Mouse (Mus musculus): Measurements from ENCODE around the gene Wfdc13.

GRCm38 (mm10) chr2:164704235-164704634 lies 19.3 kb downstream of the Wfdc13 start:
- TF ChIP-seq EP300 (IDR thresholded peaks at IDR 0.05) (no peak), CTCF (IDR thresholded peaks at IDR 0.05) (no peak)

Data from lung, postnatal 0 days (tissue).